Mouse (Mus musculus): ENCODE measurements around the gene Pgm2. TPM values are rescaled to one million over a fixed set of nuclear protein-coding genes. Genes with fewer than 3 reads are reported as not detected.

Pgm2 gene
- total and polyA plus RNA-seq, 3 experiments, result 9.8 to 27.2 (median 22.5) TPM

GRCm38 (mm10) chr5:64160705-64161391 lies 68.1 kb downstream of the Pgm2 start (continued):
- no peak for TF ChIP-seq UBTF (IDR thresholded peaks at IDR 0.05; ENCODE audit: low read depth, low read length)
- TF ChIP-seq NELFE (IDR thresholded peaks at IDR 0.05; ENCODE audit: low read depth, low read length), result no peak

DNA sequence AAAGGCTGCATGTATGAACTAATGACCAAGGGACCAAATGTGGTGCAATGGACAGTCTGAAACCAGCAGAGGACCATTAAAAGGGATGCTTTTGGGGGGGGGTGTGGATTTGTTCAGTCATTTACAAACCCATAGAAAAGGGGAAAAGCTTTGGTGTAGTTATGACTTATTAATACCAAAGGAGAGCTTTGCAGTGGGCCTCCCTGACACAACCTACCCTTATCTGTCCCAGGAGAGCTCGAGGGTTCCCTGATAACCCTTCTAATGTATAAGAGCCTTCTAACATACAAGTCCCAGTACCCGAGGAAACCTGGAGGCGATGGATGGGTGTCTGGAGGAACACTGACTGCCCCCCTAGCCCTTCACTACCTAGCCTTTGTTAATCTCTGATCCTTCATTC lies 69.2 kb downstream of the Pgm2 start:
- in situ Hi-C loops (cut with MboI; ENCODE audit: low pct_ligation_motif_present, low pct_unique_long_range_greater_than_20kb, low sequenced_read_pairs) (no loop called here), dilution Hi-C loops (cut with MboI; ENCODE audit: extremely low pct_ligation_motif_present, extremely low pct_unique_long_range_greater_than_20kb, low sequenced_read_pairs) (no loop called here)
- peak overlapping the region; percentile 74 for H3K4me2 ChIP-seq (ENCODE audit: insufficient read depth, low read depth, poor library complexity, severe bottlenecking)
- peaks cover 15 to 76% of the 10 kb centered on the region in 2 experiments for H3K4me1 ChIP-seq (ENCODE audit: control insufficient read depth in 1 of 2, insufficient read depth in 2 of 2)
- peaks cover 4% of the 10 kb centered on the region for H3K79me2 ChIP-seq (replicated peaks; ENCODE audit: control insufficient read depth, extremely low read depth, insufficient read depth, poor library complexity, severe bottlenecking)
- TF ChIP-seq JUND (conservative IDR thresholded peaks at IDR 0.05; ENCODE audit: low read depth, low read length) (no peak), MAZ (IDR thresholded peaks at IDR 0.05; ENCODE audit: low read depth, low read length) (no peak), POLR2A (IDR thresholded peaks at IDR 0.05; ENCODE audit: low read depth, low read length) (no peak), ZMIZ1 (IDR thresholded peaks at IDR 0.05; ENCODE audit: low read depth, low read length) (no peak), KAT2A (IDR thresholded peaks at IDR 0.05; ENCODE audit: insufficient replicate concordance, low read length) (no peak), ELF1 (IDR thresholded peaks at IDR 0.05; ENCODE audit: low read depth, low read length) (no peak), CHD2 (IDR thresholded peaks at IDR 0.05; ENCODE audit: low read length) (no peak), JUN (IDR thresholded peaks at IDR 0.05; ENCODE audit: insufficient read depth, low read depth, low read length) (no peak), CTCF (conservative IDR thresholded peaks at IDR 0.05 in 1 of 2, IDR thresholded peaks at IDR 0.05 in 1 of 2; ENCODE audit: low read depth in 2 of 2, low read length in 2 of 2) (no peak), MXI1 (IDR thresholded peaks at IDR 0.05; ENCODE audit: low read depth, low read length) (no peak), ETS1 (conservative IDR thresholded peaks at IDR 0.05; ENCODE audit: low read depth, low read length) (no peak), ZKSCAN1 (IDR thresholded peaks at IDR 0.05; ENCODE audit: borderline replicate concordance, low read depth, low read length) (no peak)
- peak overlapping the region in 1 of 3 experiments; percentile 92 for H3K4me3 ChIP-seq (replicated peaks in 1 of 3; ENCODE audit: low read depth in 2 of 3, low read length in 2 of 3, poor library complexity in 1 of 3)
- H3K27me3 ChIP-seq (replicated peaks), result peaks cover 2% of the 10 kb centered on the region
- DNase-seq (ENCODE audit: extremely low read depth), result no peak
- H3K27ac ChIP-seq (ENCODE audit: insufficient read depth, low read depth), result no peak overlapping the region
- peaks cover 6 to 38% of the 10 kb centered on the region in 2 experiments for H3K36me3 ChIP-seq (replicated peaks in 1 of 2; ENCODE audit: control insufficient read depth in 1 of 2, insufficient read depth in 1 of 2, low read length in 1 of 2)
- H3K9me3 ChIP-seq (replicated peaks; ENCODE audit: low read length), result no peaks in the 10 kb centered on the region
- H3K9ac ChIP-seq (ENCODE audit: insufficient read depth, low read depth), result no peak overlapping the region

DNA sequence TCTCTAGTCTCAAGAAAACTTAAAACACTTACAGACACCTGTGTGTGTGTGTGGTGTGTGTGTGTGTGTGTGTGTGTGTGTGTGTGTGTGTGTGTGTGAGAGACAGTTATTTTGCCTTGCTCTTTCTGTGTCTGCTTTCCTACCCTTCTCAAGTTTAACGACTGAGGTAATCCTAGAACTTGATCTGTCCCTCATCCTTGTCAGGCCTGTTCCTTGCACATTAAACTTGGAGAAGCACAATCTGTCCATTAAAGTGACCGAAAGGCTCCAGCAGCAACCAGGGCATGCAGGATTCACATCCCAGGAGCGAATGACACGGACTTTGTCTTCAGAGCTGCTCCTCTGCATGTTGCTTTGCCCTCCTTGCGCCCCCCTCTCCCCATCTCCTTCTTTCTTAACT lies 69.8 kb downstream of the Pgm2 start:
- Histone ChIP-seq H3K4me1 (ENCODE audit: control insufficient read depth in 1 of 2, insufficient read depth in 2 of 2) (peaks cover 15 to 72% of the 10 kb centered on the region in 2 experiments), H3K9me3 (replicated peaks; ENCODE audit: low read length) (no peaks in the 10 kb centered on the region), H3K27ac (ENCODE audit: insufficient read depth, low read depth) (no peak overlapping the region), H3K9ac (ENCODE audit: insufficient read depth, low read depth) (no peak overlapping the region), H3K27me3 (replicated peaks) (peaks cover 2% of the 10 kb centered on the region), H3K4me3 (replicated peaks in 1 of 3; ENCODE audit: low read depth in 2 of 3, low read length in 2 of 3, poor library complexity in 1 of 3) (no peak overlapping the region), H3K79me2 (replicated peaks; ENCODE audit: control insufficient read depth, extremely low read depth, insufficient read depth, poor library complexity, severe bottlenecking) (peaks cover 4% of the 10 kb centered on the region), H3K36me3 (replicated peaks in 1 of 2; ENCODE audit: control insufficient read depth in 1 of 2, insufficient read depth in 1 of 2, low read length in 1 of 2) (peaks cover 7 to 45% of the 10 kb centered on the region in 2 experiments), H3K4me2 (ENCODE audit: insufficient read depth, low read depth, poor library complexity, severe bottlenecking) (no peak overlapping the region)
- TF ChIP-seq ZMIZ1 (IDR thresholded peaks at IDR 0.05; ENCODE audit: low read depth, low read length) (no peak), SIN3A (IDR thresholded peaks at IDR 0.05; ENCODE audit: low read length) (no peak), CHD1 (IDR thresholded peaks at IDR 0.05; ENCODE audit: low read depth, low read length) (no peak), MEF2A (IDR thresholded peaks at IDR 0.05; ENCODE audit: borderline replicate concordance, low read depth, low read length) (no peak), UBTF (IDR thresholded peaks at IDR 0.05; ENCODE audit: low read depth, low read length) (no peak), CHD2 (IDR thresholded peaks at IDR 0.05; ENCODE audit: low read length) (no peak), RAD21 (IDR thresholded peaks at IDR 0.05; ENCODE audit: low read depth, low read length) (no peak), MYC (IDR thresholded peaks at IDR 0.05; ENCODE audit: low read depth, low read length) (no peak), IRF4 (IDR thresholded peaks at IDR 0.05; ENCODE audit: low read depth, low read length) (no peak), MAZ (IDR thresholded peaks at IDR 0.05; ENCODE audit: low read depth, low read length) (no peak), POLR2A (IDR thresholded peaks at IDR 0.05; ENCODE audit: low read depth, low read length) (no peak), MAX (IDR thresholded peaks at IDR 0.05; ENCODE audit: low read length) (no peak), CTCF (conservative IDR thresholded peaks at IDR 0.05 in 1 of 2, IDR thresholded peaks at IDR 0.05 in 1 of 2; ENCODE audit: low read depth in 2 of 2, low read length in 2 of 2) (no peak), GABPA (IDR thresholded peaks at IDR 0.05; ENCODE audit: insufficient replicate concordance, low read depth, low read length) (no peak)
- in situ Hi-C loops (cut with MboI; ENCODE audit: low pct_ligation_motif_present, low pct_unique_long_range_greater_than_20kb, low sequenced_read_pairs) (no loop called here), dilution Hi-C loops (cut with MboI; ENCODE audit: extremely low pct_ligation_motif_present, extremely low pct_unique_long_range_greater_than_20kb, low sequenced_read_pairs) (no loop called here)
- DNase-seq (ENCODE audit: extremely low read depth), result no peak

Data from CH12.LX (cell line).